Mouse (Mus musculus): ENCODE data around the gene Ino80b. TPM values are rescaled to one million over a fixed set of nuclear protein-coding genes. Genes with fewer than 3 reads are reported as not detected.
A peak's percentile ranks its signal among the peaks of the same experiment; 100 is the strongest.

The Ino80b gene
- polyA plus RNA-seq, 1 experiment from 2014 or later = 20.8 TPM

DNA sequence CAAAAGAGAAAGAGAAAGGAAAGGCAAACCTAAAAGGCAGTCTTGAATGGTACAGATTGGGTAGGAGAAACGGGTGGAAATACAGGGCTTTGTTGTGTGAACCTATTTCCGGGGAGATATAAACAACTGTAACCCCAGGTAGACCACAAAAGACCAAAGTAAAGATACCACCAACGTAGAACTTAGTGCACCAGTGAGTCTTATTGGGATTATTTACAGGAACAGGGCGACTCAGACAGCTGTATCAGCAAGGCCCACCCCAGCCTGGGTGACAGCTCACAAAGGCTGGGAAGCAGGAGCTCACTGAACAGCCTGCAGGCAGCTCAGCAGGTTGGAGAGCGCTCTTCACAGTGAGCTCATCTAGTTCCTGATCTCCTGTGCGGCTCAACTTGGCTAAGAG, 29.3 kb downstream of the Ino80b start:
- Histone ChIP-seq H3K4me2 (ENCODE audit: low read depth, severe bottlenecking) (no peak overlapping the region), H3K9ac (ENCODE audit: low read length) (no peak overlapping the region), H3K36me3 (ENCODE audit: control insufficient read depth, insufficient read depth, low read length) (no peaks in the 10 kb centered on the region), H3K27ac (replicated peaks; ENCODE audit: low read depth, low read length) (no peak overlapping the region), H3K4me3 (ENCODE audit: low read depth, low read length) (no peak overlapping the region), H3K4me1 (ENCODE audit: control insufficient read depth, insufficient read depth, low read length) (peaks cover 1% of the 10 kb centered on the region; the same call in 1 of the 2 replicates), H3K27me3 (ENCODE audit: control insufficient read depth, insufficient read depth, low read length) (no peaks in the 10 kb centered on the region), H3K9me3 (ENCODE audit: control insufficient read depth, low read length) (no peaks in the 10 kb centered on the region; the same call in 1 of the 2 replicates)
- ATAC-seq (ENCODE audit: insufficient number of reproducible peaks, low FRiP score, low TSS enrichment, low read depth) = no peak
- DNase-seq (ENCODE audit: low spot score) = no peak
- 50% methylated on average over 6 of the region's 6 CpGs for WGBS

DNA sequence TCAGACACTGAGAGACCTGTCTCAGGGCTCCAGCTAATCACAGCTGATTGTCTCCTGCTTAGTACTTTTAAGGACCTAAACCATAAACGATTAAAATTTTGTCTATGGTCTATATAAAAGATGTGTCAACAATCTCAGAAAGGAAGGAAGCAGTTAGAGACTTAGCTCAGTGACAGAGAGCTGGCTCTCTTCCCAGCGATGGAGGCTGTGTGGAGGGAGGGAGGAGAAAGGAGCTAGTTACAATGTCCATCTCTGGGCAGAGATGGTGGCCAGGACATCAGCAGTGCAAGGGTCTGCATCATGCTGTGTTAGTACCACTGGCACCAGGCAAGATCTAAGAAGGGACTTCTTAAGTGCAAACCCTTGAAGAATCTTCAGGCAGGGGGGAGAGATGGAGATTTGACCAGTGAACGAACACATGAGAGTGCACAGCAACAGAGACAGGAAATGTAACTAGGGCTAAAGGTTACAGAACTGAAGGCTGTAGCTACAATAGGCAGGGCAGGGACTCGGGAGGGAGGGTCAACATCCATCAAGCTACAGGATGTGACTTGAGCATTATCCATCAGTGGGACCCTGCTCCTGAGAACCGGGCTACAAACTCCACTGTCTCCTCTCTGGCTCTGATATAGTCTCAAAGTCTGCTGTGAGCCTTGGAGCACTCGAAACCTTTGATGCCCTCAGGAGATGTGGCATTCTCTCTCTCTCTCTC, 32.7 kb downstream of the Ino80b start:
- H3K27me3 ChIP-seq (ENCODE audit: control insufficient read depth, insufficient read depth, low read length) = peaks cover 17% of the 10 kb centered on the region
- H3K9ac ChIP-seq (ENCODE audit: low read length) = no peak overlapping the region
- H3K27ac ChIP-seq (replicated peaks; ENCODE audit: low read depth, low read length) = no peak overlapping the region
- H3K4me1 ChIP-seq (ENCODE audit: control insufficient read depth, insufficient read depth, low read length) = peaks cover 2% of the 10 kb centered on the region; the same call in 1 of the 2 replicates
- H3K4me2 ChIP-seq (ENCODE audit: low read depth, severe bottlenecking) = no peak overlapping the region
- H3K36me3 ChIP-seq (ENCODE audit: control insufficient read depth, insufficient read depth, low read length) = no peaks in the 10 kb centered on the region
- no peak overlapping the region for H3K4me3 ChIP-seq (ENCODE audit: low read depth, low read length)
- H3K9me3 ChIP-seq (ENCODE audit: control insufficient read depth, low read length) = no peaks in the 10 kb centered on the region; the same call in 1 of the 2 replicates
- no peak for ATAC-seq (ENCODE audit: insufficient number of reproducible peaks, low FRiP score, low TSS enrichment, low read depth)
- WGBS = 40% methylated on average over 6 of the region's 6 CpGs
- no peak for DNase-seq (ENCODE audit: low spot score)

DNA sequence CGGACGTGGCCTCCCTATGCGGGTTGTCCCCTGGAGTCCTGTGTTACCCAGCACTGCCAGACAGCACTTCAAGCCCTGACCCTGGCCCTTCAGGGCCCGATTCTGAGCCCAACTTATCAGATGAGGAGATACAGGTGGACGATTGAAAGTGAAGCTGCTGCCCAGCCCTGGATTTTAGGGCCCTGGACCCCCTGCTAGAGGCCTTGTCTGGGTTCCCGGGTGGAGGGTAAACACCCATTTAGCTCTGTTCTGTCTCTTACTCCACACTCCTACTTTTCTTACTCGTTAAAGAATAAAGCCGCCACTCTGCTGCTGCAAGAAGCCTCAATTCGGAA, 37.3 kb downstream of the Ino80b start:
- ATAC-seq (ENCODE audit: insufficient number of reproducible peaks, low FRiP score, low TSS enrichment, low read depth) (no peak), DNase-seq (ENCODE audit: low spot score) (no peak)
- Histone ChIP-seq H3K9ac (ENCODE audit: low read length) (no peak overlapping the region), H3K4me1 (ENCODE audit: control insufficient read depth, insufficient read depth, low read length) (peaks cover 31% of the 10 kb centered on the region), H3K4me3 (ENCODE audit: low read depth, low read length) (peak overlapping the region; percentile 16; the same call in 1 of the 2 replicates), H3K9me3 (ENCODE audit: control insufficient read depth, low read length) (no peaks in the 10 kb centered on the region), H3K4me2 (ENCODE audit: low read depth, severe bottlenecking) (peak overlapping the region; percentile 41), H3K27ac (replicated peaks; ENCODE audit: low read depth, low read length) (no peak overlapping the region), H3K36me3 (ENCODE audit: control insufficient read depth, insufficient read depth, low read length) (no peaks in the 10 kb centered on the region), H3K27me3 (ENCODE audit: control insufficient read depth, insufficient read depth, low read length) (peaks cover 49% of the 10 kb centered on the region)
- 9% methylated on average over 9 of the region's 9 CpGs for WGBS

DNA sequence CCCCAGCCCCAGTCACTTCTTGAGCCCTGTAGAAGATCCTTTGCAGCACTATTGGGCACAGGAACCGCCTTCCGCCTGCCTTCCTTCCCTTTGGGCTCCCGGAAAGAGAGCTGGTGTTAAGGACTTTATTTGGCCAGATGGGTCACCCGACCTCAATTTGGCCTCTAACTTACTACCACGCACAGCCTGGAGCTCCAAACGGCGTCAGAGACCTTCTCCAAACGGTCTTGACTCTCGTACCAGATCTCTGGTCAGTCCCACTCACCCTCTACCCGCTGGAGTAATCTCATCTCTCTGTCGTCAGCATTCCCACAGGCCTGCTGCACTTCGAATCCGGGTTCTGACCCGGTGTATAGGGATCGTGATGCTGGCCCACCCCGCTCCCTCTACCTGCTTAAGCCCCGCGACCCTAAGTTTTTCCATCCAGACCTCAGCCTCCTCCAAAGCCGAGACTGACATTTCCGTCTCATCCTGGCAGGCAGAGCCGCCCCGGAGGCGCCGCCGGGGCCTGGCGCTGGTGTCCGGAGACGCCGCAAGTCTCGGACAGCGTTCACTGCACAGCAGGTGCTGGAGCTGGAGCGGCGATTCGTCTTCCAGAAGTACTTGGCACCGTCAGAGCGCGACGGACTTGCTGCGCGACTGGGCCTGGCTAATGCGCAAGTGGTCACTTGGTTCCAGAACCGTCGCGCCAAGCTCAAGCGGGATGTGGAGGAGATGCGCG, 37.9 kb downstream of the Ino80b start:
- Histone ChIP-seq H3K27me3 (ENCODE audit: control insufficient read depth, insufficient read depth, low read length) (peaks cover 49% of the 10 kb centered on the region), H3K27ac (replicated peaks; ENCODE audit: low read depth, low read length) (no peak overlapping the region), H3K9ac (ENCODE audit: low read length) (no peak overlapping the region), H3K4me3 (ENCODE audit: low read depth, low read length) (peak overlapping the region; percentile 16; the same call in 1 of the 2 replicates), H3K4me2 (ENCODE audit: low read depth, severe bottlenecking) (peak overlapping the region; percentile 41), H3K36me3 (ENCODE audit: control insufficient read depth, insufficient read depth, low read length) (0 out of 2 replicates have a peak, but pooled peaks cover 2% of the 10 kb centered on the region), H3K9me3 (ENCODE audit: control insufficient read depth, low read length) (no peaks in the 10 kb centered on the region), H3K4me1 (ENCODE audit: control insufficient read depth, insufficient read depth, low read length) (peaks cover 31% of the 10 kb centered on the region)
- WGBS = 2% methylated on average over 47 of the region's 47 CpGs
- no peak for ATAC-seq (ENCODE audit: insufficient number of reproducible peaks, low FRiP score, low TSS enrichment, low read depth)
- DNase-seq (ENCODE audit: low spot score) = peak; percentile 59

DNA sequence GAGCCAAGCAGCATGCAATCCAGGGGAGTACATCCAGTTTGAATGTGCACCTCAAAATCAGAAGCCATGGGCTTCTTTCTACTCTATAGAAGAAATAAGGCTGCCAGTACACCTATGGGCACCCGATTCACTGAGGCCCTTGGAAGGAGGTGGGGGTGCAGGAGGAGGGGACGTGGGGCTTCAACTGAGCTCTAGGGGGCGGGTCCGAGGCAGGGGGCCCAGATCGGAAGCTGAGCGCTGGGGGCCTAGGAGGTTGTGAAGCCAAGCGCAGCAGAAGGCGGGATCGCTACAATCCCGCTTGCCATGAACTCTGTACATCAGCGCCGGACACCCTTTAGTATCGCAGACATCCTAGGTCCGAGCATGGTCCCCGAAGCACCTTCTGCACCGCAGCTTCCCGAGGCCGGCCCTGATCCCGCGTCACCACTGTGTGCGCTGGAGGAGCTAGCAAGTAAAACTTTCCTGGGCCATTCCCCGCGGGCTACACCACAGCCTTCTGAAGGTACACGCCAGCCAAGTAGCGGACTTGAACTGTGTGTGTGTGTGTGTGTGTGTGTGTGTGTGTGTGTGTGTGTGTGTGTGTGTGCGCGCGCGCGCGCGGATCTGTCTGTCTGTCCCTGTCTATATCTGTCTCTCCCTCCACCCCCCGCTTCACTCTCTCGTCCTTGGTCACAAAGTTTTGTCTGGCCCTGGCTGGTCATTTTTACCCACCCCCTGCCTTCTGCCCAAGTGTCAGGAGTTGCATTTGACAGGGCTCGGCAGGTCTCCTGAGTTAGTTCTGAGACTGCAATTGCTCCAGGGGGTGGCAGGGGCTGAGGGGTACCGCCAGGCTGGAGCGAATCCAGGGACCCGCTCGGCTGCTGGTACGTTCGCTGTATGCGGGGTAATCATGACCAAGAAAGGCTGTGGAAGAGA, 38.9 kb downstream of the Ino80b start, which contains the start of gene Lbx2:
Gene Lbx2, plus strand, starts transcription at position 247 of the 915 bp plus-strand sequence.
- peak within 1 kb of the TSS; percentile 50 for H3K4me2 ChIP-seq (ENCODE audit: low read depth, severe bottlenecking)
- no peak within 1 kb of the TSS for H3K27ac ChIP-seq (replicated peaks; ENCODE audit: low read depth, low read length)

DNA sequence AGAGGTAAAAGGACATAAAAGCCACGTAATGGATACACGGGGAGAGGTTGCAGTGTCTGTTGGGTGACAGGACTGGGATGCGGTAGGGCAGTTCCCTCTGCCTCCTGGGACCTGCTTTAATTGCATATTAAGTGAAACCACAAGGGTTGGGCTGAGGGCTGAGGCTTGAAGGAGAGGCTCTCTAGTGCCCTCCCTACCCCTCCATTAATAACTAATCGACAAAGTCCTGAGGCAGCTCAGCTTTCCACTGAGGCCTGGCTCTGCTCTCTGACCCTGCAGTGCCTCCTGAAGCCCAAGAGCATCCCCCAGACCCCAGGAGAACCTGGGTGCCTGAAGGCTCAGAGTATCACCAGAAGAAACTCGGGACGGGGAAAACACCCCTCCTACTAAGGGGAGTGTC, 40.8 kb downstream of the Ino80b start:
- Histone ChIP-seq H3K4me1 (ENCODE audit: control insufficient read depth, insufficient read depth, low read length) (peaks cover 31% of the 10 kb centered on the region), H3K36me3 (ENCODE audit: control insufficient read depth, insufficient read depth, low read length) (0 out of 2 replicates have a peak, but pooled peaks cover 4% of the 10 kb centered on the region), H3K4me3 (ENCODE audit: low read depth, low read length) (no peak overlapping the region), H3K27me3 (ENCODE audit: control insufficient read depth, insufficient read depth, low read length) (peaks cover 45% of the 10 kb centered on the region), H3K9ac (ENCODE audit: low read length) (no peak overlapping the region), H3K9me3 (ENCODE audit: control insufficient read depth, low read length) (no peaks in the 10 kb centered on the region), H3K27ac (replicated peaks; ENCODE audit: low read depth, low read length) (no peak overlapping the region), H3K4me2 (ENCODE audit: low read depth, severe bottlenecking) (peak overlapping the region; percentile 15; the same call in 1 of the 2 replicates)
- DNase-seq (ENCODE audit: low spot score) (no peak), ATAC-seq (ENCODE audit: insufficient number of reproducible peaks, low FRiP score, low TSS enrichment, low read depth) (no peak)
- 6% methylated on average over 6 of the region's 6 CpGs for WGBS

More for the DNA sequence above, 38.9 kb downstream of the Ino80b start, which contains the start of gene Lbx2:
- peaks cover 31% of the 10 kb centered on the region for H3K4me1 ChIP-seq (ENCODE audit: control insufficient read depth, insufficient read depth, low read length)
- peak within 1 kb of the TSS; percentile 34; the same call in 1 of the 2 replicates for H3K9ac ChIP-seq (ENCODE audit: low read length)
- H3K36me3 ChIP-seq (ENCODE audit: control insufficient read depth, insufficient read depth, low read length) = 0 out of 2 replicates have a peak, but pooled peaks cover 2% of the 10 kb centered on the region
- ATAC-seq (ENCODE audit: insufficient number of reproducible peaks, low FRiP score, low TSS enrichment, low read depth) (no peak), DNase-seq (ENCODE audit: low spot score) (peak; percentile 55)
- WGBS = 1% methylated on average over 42 of the region's 42 CpGs
- H3K9me3 ChIP-seq (ENCODE audit: control insufficient read depth, low read length) = no peaks in the 10 kb centered on the region
- peaks cover 49% of the 10 kb centered on the region for H3K27me3 ChIP-seq (ENCODE audit: control insufficient read depth, insufficient read depth, low read length)
- peak within 1 kb of the TSS; percentile 22 for H3K4me3 ChIP-seq (ENCODE audit: low read depth, low read length)

DNA sequence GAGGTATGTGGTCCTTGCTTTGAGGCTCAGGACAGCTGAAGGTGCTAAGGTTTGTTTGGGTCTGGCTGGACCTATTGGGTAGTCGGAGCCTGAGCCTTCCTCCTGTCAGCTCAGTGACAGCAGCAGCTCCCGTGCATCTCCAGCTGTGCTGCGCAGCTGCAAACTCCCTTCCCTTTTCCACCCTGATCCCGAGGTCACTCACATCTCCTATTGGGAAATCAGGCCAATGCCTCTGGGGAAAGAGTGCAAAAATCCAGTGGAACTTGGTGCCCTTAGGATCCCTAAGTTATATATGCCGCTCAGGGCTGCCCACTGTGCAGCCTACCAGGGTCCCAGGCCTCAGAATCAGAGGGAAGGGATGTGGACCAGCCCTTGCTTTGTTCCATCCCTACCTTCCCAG, 41.7 kb downstream of the Ino80b start:
- Histone ChIP-seq H3K4me2 (ENCODE audit: low read depth, severe bottlenecking) (no peak overlapping the region), H3K4me3 (ENCODE audit: low read depth, low read length) (no peak overlapping the region), H3K36me3 (ENCODE audit: control insufficient read depth, insufficient read depth, low read length) (0 out of 2 replicates have a peak, but pooled peaks cover 4% of the 10 kb centered on the region), H3K9ac (ENCODE audit: low read length) (no peak overlapping the region; the same call in 1 of the 2 replicates), H3K9me3 (ENCODE audit: control insufficient read depth, low read length) (no peaks in the 10 kb centered on the region), H3K27me3 (ENCODE audit: control insufficient read depth, insufficient read depth, low read length) (peaks cover 40% of the 10 kb centered on the region), H3K4me1 (ENCODE audit: control insufficient read depth, insufficient read depth, low read length) (peaks cover 36% of the 10 kb centered on the region), H3K27ac (replicated peaks; ENCODE audit: low read depth, low read length) (no peak overlapping the region)
- ATAC-seq (ENCODE audit: insufficient number of reproducible peaks, low FRiP score, low TSS enrichment, low read depth) (no peak), DNase-seq (ENCODE audit: low spot score) (no peak)
- WGBS = 18% methylated on average over 5 of the region's 5 CpGs

DNA sequence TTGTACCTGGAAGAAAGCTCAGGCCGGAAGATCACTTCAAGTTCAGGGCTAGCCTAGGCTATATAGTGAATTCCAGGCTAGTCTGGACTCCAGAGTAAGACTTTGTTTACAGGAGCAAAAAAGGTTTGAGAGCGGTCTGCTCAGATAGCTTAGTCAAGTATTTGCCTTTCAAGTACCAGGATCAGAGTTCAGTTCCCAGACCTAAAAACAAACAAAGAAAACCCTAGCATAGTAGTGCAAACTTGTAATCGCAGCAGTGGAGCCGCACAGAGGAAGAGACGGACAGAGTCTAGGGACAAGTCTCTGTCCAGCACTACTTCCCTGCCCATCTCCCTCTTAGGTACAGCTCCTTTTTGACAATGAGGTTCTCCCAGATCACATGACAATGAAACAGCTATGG, 45.0 kb downstream of the Ino80b start:
- DNase-seq (ENCODE audit: low spot score) (no peak), ATAC-seq (ENCODE audit: insufficient number of reproducible peaks, low FRiP score, low TSS enrichment, low read depth) (no peak)
- Histone ChIP-seq H3K9ac (ENCODE audit: low read length) (no peak overlapping the region), H3K4me3 (ENCODE audit: low read depth, low read length) (no peak overlapping the region), H3K4me1 (ENCODE audit: control insufficient read depth, insufficient read depth, low read length) (peaks cover 18% of the 10 kb centered on the region), H3K4me2 (ENCODE audit: low read depth, severe bottlenecking) (no peak overlapping the region), H3K36me3 (ENCODE audit: control insufficient read depth, insufficient read depth, low read length) (0 out of 2 replicates have a peak, but pooled peaks cover 4% of the 10 kb centered on the region), H3K27ac (replicated peaks; ENCODE audit: low read depth, low read length) (no peak overlapping the region), H3K27me3 (ENCODE audit: control insufficient read depth, insufficient read depth, low read length) (peaks cover 10% of the 10 kb centered on the region; the same call in 1 of the 2 replicates), H3K9me3 (ENCODE audit: control insufficient read depth, low read length) (no peaks in the 10 kb centered on the region)
- 91% methylated on average over 5 of the region's 5 CpGs for WGBS

Measured in limb, embryonic 11.5 days (tissue).